Mouse (Mus musculus): ENCODE measurements around the gene Nckap5.

DNA sequence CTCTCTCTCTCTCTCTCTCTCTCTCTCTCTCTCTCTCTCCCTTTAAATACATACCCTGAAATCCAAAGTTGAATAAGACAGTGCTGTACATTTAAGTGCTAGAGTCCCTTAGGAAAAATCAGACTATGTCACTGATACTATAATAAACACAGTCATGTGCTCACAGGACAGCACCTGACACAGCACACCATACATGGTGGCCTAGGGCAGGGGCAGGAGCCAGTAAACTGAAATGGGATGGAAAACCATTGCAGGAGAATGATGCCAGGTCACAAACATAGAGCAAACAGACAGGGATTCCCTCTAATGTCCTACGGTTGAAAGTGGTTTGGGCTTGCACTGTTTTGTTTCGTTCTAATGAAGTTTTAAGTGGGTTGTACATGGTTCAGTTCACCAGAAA lies 70.2 kb downstream of the Nckap5 start:
- TF ChIP-seq POLR2A (IDR thresholded peaks at IDR 0.05; ENCODE audit: insufficient read depth, low read depth, low read length) (no peak), CTCF (IDR thresholded peaks at IDR 0.05; ENCODE audit: insufficient read depth, low read depth, low read length) (no peak)
